Mouse (Mus musculus) lung, postnatal 0 days (tissue): ENCODE results near the gene Nek1. TPM values are rescaled to one million over a fixed set of nuclear protein-coding genes. Genes with fewer than 3 reads are reported as not detected.
A peak's percentile ranks its signal among the peaks of the same experiment; 100 is the strongest.

Experiments used
- ATAC-seq: fragments of 200-750 bp; cut with Nextera tagmentation; 2 replicates; pipeline ENCODE4 v1.8.0; 2017; ENCODE audit warnings: moderate library complexity
- DNase-seq: peaks from one replicate; pipeline ENCODE4 v3.0.0-alpha.2; 2016; ENCODE audit warnings: low spot score
- H3K27ac ChIP-seq: fragments of 300-500 bp; sonication (generic); 2 replicates; pipeline ENCODE4 v1.5.1; 2014; ENCODE audit warnings: antibody characterized with exemption, mild to moderate bottlenecking, low read length, mixed read lengths
- H3K27me3 ChIP-seq: fragments of 300-500 bp; sonication (generic); replicated peaks from 2 replicates; pipeline ENCODE4 v1.6.1; 2014; ENCODE audit warnings: low read length, mixed read lengths; ENCODE audit not compliant: insufficient read depth
- H3K36me3 ChIP-seq: fragments of 300-500 bp; sonication (generic); 2 replicates; pipeline ENCODE4 v1.6.1; 2014; ENCODE audit warnings: low read length, mixed read lengths; ENCODE audit not compliant: insufficient read depth
- H3K4me1 ChIP-seq: fragments of 300-500 bp; sonication (generic); 2 replicates; pipeline ENCODE4 v1.6.1; 2014; ENCODE audit warnings: antibody characterized with exemption, low read depth, low read length, mixed read lengths; ENCODE audit not compliant: insufficient read depth
- H3K4me2 ChIP-seq: fragments of 300-500 bp; sonication (generic); replicated peaks from 2 replicates; pipeline ENCODE4 v1.6.1; 2014; ENCODE audit warnings: low read depth, mild to moderate bottlenecking, low read length, moderate library complexity, mixed read lengths
- H3K4me3 ChIP-seq: fragments of 300-500 bp; sonication (generic); 2 replicates; pipeline ENCODE4 v1.5.1; 2014; ENCODE audit warnings: low read depth, low read length
- H3K9ac ChIP-seq: fragments of 300-500 bp; sonication (generic); replicated peaks from 2 replicates; pipeline ENCODE4 v1.6.1; 2014; ENCODE audit warnings: low read depth, mild to moderate bottlenecking
- H3K9me3 ChIP-seq: fragments of 300-500 bp; sonication (generic); 2 replicates; pipeline ENCODE4 v1.6.1; 2016; ENCODE audit warnings: low read length, mixed read lengths
- CTCF ChIP-seq: IDR thresholded peaks from 2 replicates; pipeline ENCODE4 v1.5.1; 2016; ENCODE audit warnings: antibody characterized with exemption, mild to moderate bottlenecking
- EP300 ChIP-seq: IDR thresholded peaks from 2 replicates; pipeline ENCODE4 v1.6.1; 2016; ENCODE audit warnings: antibody characterized with exemption, mild to moderate bottlenecking, control low read depth
- WGBS: fragments of 180-500 bp; shearing (Covaris S2); extraction: QIAGEN DNeasy Blood & Tissue Kit; methylation state at CpG from one replicate; pipeline ENCODE4 v1.1.7; 2014; 5-methylcytosine and 5-hydroxymethylcytosine counted together
- polyA plus RNA-seq: library from polyadenylated mRNA; unstranded; fragments of >200 nt; fragmentation: Nextera tagmentation; extraction: Ambion mirVana; gene quantifications from 2 replicates; pipeline ENCODE4 v1.2.1, GENCODE M21; 2015

The Nek1 gene
- polyA plus RNA-seq, 1 experiment from 2014 or later, result 9.7 TPM

- no peak overlapping the region for H3K4me3 ChIP-seq
- peak; percentile 17 for DNase-seq
- no peaks in the 10 kb centered on the region; the same call in 1 of the 2 replicates for H3K36me3 ChIP-seq
- no peaks in the 10 kb centered on the region for H3K27me3 ChIP-seq
- H3K27ac ChIP-seq, result no peak overlapping the region
- no peaks in the 10 kb centered on the region for H3K4me1 ChIP-seq
- ATAC-seq, result no peak
- TF ChIP-seq EP300 (no peak), CTCF (peak; percentile 58)
- no peaks in the 10 kb centered on the region for H3K9me3 ChIP-seq
- H3K4me2 ChIP-seq, result no peak overlapping the region
- no peak overlapping the region for H3K9ac ChIP-seq
Observed at GRCm38 (mm10) chr8:61059143-61059542, 66.1 kb downstream of the Nek1 start.

GRCm38 (mm10) chr8:61060412-61060811 is 67.4 kb downstream of the Nek1 start:
- DNase-seq (no peak), ATAC-seq (no peak)
- 66% methylated on average over 7 of the region's 7 CpGs for WGBS
- no peaks in the 10 kb centered on the region for H3K27me3 ChIP-seq
- H3K4me1 ChIP-seq, result no peaks in the 10 kb centered on the region
- no peaks in the 10 kb centered on the region; the same call in 1 of the 2 replicates for H3K36me3 ChIP-seq
- H3K4me3 ChIP-seq, result no peak overlapping the region
- TF ChIP-seq CTCF (no peak), EP300 (no peak)
- H3K27ac ChIP-seq, result no peak overlapping the region
- H3K9ac ChIP-seq, result no peak overlapping the region
- no peaks in the 10 kb centered on the region for H3K9me3 ChIP-seq
- H3K4me2 ChIP-seq, result no peak overlapping the region

- Histone ChIP-seq H3K9ac (no peak overlapping the region), H3K4me1 (no peaks in the 10 kb centered on the region), H3K4me3 (no peak overlapping the region), H3K4me2 (no peak overlapping the region), H3K36me3 (no peaks in the 10 kb centered on the region), H3K9me3 (no peaks in the 10 kb centered on the region), H3K27ac (no peak overlapping the region), H3K27me3 (no peaks in the 10 kb centered on the region)
- ATAC-seq, result no peak
- peak; percentile 57 for DNase-seq
- TF ChIP-seq EP300 (no peak), CTCF (peak; percentile 63)
Observed at GRCm38 (mm10) chr8:61075059-61075458, 82.1 kb downstream of the Nek1 start.

GRCm38 (mm10) chr8:61110496-61110895 is 117.5 kb downstream of the Nek1 start:
- ATAC-seq, result peak; percentile 85
- DNase-seq, result peak; percentile 81
- TF ChIP-seq EP300 (no peak), CTCF (no peak)
- Histone ChIP-seq H3K4me3 (no peak overlapping the region), H3K27ac (no peak overlapping the region), H3K9ac (no peak overlapping the region), H3K4me2 (no peak overlapping the region), H3K4me1 (no peaks in the 10 kb centered on the region), H3K9me3 (no peaks in the 10 kb centered on the region), H3K27me3 (no peaks in the 10 kb centered on the region), H3K36me3 (no peaks in the 10 kb centered on the region)
- 38% methylated on average over 4 of the region's 4 CpGs for WGBS

GRCm38 (mm10) chr8:61111940-61112339 is 118.9 kb downstream of the Nek1 start:
- Histone ChIP-seq H3K27me3 (no peaks in the 10 kb centered on the region), H3K4me3 (no peak overlapping the region), H3K9me3 (no peaks in the 10 kb centered on the region), H3K4me1 (no peaks in the 10 kb centered on the region), H3K36me3 (no peaks in the 10 kb centered on the region), H3K9ac (no peak overlapping the region), H3K4me2 (no peak overlapping the region), H3K27ac (no peak overlapping the region)
- ATAC-seq (no peak), DNase-seq (no peak)
- 82% methylated on average over 4 of the region's 4 CpGs for WGBS
- no peak for TF ChIP-seq CTCF
- no peak for TF ChIP-seq EP300

GRCm38 (mm10) chr8:61121631-61122030 is 128.6 kb downstream of the Nek1 start:
- no peak for ATAC-seq
- TF ChIP-seq CTCF, result no peak
- no peak for TF ChIP-seq EP300
- Histone ChIP-seq H3K27ac (no peak overlapping the region), H3K4me1 (no peaks in the 10 kb centered on the region), H3K4me2 (no peak overlapping the region), H3K27me3 (no peaks in the 10 kb centered on the region), H3K4me3 (no peak overlapping the region), H3K9ac (no peak overlapping the region), H3K9me3 (no peaks in the 10 kb centered on the region), H3K36me3 (peaks cover 7% of the 10 kb centered on the region; the same call in 1 of the 2 replicates)
- WGBS, result 100% methylated on average over 1 of the region's 1 CpGs
- DNase-seq, result no peak

GRCm38 (mm10) chr8:61127299-61127861 is 134.4 kb downstream of the Nek1 start:
- WGBS, result 33% methylated on average over 2 of the region's 2 CpGs
- Histone ChIP-seq H3K9ac (no peak overlapping the region), H3K4me2 (no peak overlapping the region), H3K36me3 (peaks cover 7% of the 10 kb centered on the region; the same call in 1 of the 2 replicates), H3K4me1 (no peaks in the 10 kb centered on the region), H3K27me3 (no peaks in the 10 kb centered on the region), H3K27ac (no peak overlapping the region), H3K4me3 (no peak overlapping the region), H3K9me3 (no peaks in the 10 kb centered on the region)
- DNase-seq, result peak; percentile 80
- ATAC-seq, result peak; percentile 94
- TF ChIP-seq EP300 (no peak), CTCF (no peak)
